Mouse (Mus musculus): ENCODE measurements at regions not wholly inside any gene's neighbourhood (a gene's known extent, or its start where the extent isn't known, plus 50 kb on each side); places are given as distances from the start of the nearest gene placed in this dataset.
A peak's percentile ranks its signal among the peaks of the same experiment; 100 is the strongest.

DNA sequence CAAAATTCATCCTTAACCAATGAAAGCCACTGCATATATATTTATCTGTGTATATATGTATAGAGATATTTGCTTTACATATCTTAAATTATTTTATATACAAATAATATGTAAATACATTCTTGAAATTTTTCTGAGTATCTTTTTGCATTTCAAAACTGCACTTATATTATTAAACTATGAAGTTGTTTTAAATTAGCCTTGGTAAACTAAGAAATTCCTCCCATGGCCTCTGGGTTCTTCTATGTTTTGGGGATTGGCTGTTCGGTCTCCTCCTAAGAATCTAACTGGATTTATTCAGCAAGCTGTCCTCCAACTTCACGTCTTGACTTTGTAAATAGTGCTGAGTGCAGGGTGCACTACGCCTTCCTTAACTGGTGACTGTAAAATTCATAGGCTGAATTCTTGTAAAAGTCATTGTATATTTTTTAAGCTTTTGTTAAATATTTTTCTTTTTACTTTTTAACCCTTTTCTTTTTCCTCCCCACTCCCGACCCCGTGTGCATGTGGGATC is 249.6 kb upstream of the Nfe2l3 start:
- no peak for DNase-seq (ENCODE audit: low spot score)

DNA sequence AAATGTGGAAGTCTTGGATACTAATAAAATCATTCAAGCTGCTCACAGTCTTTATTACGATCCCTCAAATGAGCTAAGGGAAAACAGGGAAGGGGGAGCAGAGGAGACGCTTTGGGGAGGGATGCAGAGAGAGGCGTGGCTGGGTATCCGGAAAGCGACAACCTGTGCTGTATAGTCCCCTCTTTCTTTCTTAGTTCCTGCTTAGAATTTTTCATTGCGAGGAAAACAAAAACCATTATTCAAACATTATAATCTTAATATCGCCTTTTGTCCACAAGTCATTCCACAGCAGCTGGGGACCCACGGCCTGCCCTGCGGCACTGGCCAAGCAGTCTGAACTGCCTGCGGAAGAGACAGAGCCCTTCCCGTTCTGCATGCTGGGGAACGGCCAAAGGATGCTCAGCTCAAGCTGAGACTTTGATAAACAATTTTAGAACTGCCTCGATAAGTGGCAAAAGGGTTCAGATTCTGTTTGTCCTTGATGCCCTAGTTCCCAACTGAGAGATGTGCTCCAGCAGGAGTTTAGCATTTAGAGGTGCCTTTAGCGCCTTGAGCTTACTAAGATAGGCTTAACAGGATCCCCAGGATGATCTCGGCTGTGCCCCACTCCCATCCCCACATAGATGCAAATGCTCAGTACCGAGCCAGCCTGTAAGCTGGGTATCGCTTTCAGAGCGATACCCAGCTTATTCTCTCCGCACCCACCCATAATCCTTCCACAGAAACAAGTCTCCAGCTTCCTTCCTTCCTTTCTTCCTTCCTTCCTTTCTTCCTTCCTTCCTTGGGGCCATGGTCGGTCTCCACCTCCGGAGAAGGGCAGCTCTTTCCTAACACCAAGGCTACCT is 248.7 kb upstream of the Nfe2l3 start:
- DNase-seq (ENCODE audit: low spot score) = no peak

DNA sequence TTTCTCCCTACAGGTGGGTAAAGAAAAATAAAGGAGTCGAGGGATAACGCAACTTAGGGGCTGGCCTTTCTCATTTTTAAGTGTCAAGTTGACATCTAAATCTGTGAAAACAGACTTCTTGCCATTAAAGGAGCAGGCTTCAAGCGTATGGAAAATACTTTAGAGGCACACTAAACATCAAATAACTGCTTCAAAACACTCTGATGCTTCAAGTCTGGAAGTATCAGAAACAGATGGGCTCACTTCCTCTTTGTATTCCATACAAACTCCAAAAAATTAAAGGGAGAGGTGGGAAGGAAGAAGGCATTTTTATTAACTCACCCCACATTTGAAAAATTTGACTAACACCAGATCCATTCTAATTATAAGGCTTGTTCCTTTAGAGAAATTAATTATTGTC is 248.0 kb upstream of the Nfe2l3 start:
- no peak for DNase-seq (ENCODE audit: low spot score)

DNA sequence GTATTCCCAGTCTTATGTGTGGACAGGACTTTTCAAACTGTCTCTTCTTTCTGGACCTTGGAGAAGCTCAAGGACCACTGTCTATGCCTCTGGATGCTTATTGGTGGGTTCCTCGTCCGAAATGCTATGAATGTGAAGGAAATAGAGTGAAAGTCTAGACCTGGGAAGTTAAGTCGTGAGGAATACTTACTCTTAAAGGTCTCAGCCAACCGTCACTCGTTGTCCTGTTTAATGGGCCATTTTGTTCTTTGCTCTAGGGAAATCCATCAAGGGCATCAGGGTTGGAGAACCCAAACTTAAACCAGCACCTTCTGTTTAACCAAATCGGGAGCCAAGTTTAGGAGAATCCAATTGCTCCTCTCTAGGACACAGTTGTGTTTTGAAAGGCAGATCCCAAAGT is 247.3 kb upstream of the Nfe2l3 start:
- DNase-seq (ENCODE audit: low spot score) = no peak

DNA sequence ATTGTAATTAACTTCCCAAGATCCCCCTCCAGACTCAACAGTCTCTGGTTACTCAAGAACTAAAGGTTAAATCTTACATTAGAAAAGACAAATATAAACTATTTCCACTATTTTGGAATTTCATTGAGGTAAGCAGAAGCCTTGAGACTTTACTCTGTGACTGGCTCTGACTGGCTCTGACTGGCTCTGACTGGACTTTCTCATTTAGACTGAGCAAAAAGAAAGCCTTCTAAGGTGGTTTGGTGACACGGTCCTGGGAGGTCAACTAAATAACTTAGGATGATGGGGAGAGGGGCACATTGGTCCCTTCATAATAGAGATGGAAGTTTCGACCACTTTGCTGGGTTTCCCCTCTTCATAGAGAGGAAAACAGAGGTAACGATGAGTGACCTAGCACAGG is 243.3 kb upstream of the Nfe2l3 start:
- no peak for DNase-seq (ENCODE audit: low spot score)

DNA sequence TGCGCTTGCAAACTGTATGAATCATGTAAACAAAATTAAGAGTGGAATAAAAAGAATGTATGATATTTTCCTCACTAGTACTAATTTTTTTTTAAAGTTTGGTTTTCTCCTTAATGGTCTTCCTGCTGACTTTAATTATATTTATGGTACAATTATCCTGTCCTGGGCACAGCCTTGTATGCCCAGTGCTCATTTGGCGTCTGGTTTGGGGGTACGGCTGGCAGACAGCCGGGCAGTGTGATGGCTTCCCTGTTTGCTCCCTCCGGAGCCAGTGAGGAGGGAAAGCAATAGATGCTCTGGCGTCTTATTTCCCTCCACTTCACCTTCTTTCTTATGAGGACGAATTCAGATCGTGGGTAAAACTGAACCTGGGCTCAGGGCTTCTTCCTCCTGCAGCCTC is 239.6 kb upstream of the Nfe2l3 start:
- DNase-seq (ENCODE audit: low spot score) = no peak

DNA sequence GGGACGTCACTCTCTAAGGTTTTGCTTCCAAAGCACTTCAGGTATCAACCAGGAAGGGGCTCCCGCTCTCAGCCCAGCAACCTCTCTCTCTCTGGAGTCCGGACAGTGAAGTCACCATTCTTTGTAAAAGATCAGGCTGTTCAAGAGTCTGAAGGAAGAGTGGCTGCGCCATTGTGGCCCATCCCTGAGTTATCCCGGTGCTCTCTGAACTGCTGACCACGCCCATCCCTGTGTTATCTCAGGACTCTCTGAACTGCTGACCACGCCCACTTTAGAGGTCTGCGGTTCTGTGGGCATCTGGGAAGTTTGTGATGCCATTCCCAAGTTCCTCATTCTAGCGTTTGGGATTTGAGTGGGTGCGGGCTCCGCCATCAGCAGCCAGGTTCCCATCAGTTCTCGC is 239.1 kb upstream of the Nfe2l3 start:
- no peak for DNase-seq (ENCODE audit: low spot score)

DNA sequence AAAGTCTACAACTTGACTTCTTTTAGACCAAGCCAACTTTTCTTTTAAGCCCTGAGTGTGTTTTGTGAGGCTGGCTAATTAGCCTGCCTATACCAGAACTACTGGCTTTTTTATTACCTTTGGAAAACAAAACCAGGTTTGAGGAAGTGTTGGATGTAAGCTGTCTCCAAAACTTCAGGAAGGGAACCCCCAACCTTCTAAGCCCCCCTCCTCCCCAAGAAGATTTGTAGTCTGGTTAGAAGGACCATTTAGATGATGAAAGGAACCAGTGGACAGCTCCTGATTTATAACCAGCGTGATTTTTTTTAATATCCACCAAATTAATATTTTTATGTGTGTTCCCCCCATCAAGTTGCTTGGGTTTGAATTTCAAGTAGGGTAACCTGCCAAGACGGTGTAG is 236.1 kb upstream of the Nfe2l3 start:
- no peak for DNase-seq (ENCODE audit: low spot score)

DNA sequence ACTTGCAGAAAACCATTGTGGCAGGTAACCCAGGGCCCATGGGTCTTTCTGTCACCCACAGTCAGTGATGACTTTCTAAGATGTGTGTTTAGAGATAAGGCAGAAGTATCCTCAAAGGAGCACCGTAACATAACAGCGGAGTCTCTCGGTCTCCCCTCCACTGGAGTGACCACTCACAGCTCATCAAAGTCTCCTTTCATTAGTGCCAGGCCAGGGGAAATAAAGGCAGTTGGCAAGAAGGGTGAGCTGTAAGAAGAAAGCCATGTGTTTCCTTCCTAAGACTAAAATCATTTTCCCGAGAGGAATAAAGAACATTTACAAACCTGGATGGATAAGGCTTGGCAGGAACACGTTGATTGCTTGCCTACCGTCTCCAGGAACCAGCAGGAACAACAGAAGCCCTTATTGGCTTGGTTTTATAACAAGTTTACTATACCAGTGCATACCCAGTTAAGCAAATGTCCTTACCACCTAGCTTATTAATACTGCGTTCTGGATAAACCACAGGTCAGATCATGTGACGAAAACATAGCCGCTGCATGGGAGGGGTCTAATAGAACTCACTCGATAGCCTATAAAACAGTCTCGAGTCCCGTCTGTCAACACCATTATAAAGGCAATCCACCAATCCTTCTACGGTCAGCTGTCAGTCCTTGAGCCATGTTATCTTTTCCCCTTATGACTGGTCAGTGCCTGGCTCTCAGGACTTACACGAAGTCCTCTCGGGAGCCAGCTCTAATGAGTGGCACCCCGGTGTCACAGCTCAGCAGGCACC is 235.3 kb upstream of the Nfe2l3 start:
- DNase-seq (ENCODE audit: low spot score) = no peak

DNA sequence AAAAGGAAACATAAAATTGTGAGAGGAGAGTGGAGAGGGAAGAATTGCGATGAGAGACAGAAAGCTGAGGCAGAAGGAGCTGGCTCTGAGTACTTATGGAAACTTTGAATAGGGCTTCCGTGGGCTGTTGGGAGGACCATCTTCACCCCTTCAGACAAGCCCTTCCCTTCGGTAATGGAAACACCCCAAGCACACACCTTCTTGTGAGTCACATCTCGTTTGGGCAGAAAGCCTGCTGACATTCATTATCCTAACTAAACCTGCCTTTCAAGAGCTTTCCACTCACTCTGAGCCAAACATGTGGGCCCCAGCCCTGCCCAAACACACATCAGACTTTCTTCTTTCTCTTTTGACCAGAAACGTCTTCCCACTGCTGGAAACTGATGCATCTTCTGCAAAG is 232.3 kb upstream of the Nfe2l3 start:
- no peak for DNase-seq (ENCODE audit: low spot score)

DNA sequence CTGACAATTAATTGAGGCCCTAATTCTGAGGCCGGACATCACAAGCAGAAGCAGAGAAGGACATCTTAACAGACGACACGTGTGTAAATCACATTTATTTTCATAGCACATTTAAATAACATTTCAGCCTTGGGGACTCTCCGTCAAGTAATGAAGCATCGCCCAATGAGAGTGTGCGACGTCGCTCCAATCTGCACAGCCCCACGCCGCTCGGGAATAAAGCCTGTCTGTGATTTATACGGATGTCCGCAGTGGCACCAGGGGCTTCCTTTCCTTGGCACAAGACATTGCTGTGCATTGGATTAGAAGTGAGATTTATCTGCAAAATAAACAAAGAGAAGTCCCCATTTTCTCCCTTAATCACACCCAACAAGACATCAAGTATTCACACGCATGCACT is 231.6 kb upstream of the Nfe2l3 start:
- DNase-seq (ENCODE audit: low spot score) = no peak

DNA sequence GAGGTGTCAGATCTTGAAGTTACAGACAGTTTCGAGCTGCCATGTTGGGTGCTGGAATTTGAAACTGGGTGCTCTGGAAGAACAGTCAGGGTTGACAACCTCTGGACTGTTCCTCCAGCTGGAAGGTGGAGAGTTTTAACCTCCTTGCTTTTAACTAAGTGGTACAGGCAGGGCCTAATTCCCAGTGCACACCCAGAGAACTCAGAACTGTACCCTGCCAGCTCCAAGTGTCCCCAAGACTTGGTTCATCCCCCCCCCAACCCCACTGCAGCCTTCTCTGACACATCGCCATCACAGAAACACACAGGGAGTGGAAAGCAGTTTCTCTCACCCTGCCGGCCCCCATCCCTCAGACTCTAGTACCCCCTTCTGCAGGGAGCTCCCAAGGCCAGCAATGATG is 228.2 kb upstream of the Nfe2l3 start:
- no peak for DNase-seq (ENCODE audit: low spot score)

DNA sequence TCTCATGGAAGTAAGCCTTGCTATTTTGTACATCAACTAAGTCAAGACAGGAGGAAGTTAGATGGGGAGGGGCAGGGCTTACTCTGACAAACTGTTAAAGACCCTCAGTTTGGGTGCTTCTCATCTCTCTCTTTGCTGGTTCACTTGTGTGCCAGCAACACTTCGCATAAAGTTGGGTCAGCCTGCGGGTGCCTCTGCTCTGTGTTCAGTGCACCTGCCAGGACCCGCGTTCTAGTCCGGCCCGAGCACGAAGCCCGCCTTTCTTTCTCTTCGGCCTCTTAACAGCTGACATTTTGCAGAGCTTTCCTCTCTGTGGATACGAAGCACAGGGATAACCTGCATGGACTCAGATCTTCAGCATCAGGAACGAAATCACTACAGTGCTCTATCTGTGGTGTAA is 227.1 kb upstream of the Nfe2l3 start:
- DNase-seq (ENCODE audit: low spot score) = no peak

DNA sequence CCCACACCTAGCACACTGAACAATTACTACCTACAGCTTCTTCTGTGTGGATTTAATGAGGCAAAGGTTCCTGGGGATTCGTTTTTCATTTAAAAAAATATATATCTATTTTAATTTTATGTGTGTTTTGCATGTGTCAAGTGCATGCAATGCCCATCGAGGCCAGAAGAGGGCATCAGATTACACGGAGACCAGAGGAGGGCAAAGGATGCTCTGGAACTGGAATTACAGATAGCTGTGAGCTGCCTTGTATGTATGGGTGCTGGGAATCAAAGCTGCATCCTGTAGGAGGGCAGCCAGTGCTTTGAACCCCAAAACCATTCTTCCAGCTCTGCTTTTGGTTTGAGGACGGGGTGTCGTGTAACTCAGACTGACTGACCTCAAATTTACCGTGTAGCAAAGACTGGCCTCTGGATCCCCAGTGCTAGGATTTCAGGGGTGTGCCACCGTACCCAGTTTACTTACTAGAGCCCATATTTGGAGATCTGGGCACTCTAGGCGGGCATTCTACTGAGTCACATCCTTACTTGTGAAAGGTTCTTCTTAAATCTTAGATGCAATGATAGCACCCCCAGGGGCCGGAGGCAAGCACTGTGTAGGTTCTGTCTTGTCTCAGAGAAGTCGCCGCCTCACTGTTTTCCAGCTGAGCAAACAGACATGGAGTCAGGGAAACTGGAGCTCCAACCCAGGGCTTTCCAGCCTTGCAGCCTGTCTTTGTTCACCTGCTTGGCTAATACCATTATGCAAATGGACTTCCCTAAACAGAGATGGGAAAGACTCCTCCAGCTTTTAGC is 225.6 kb upstream of the Nfe2l3 start:
- DNase-seq (ENCODE audit: low spot score) = peak; percentile 31

DNA sequence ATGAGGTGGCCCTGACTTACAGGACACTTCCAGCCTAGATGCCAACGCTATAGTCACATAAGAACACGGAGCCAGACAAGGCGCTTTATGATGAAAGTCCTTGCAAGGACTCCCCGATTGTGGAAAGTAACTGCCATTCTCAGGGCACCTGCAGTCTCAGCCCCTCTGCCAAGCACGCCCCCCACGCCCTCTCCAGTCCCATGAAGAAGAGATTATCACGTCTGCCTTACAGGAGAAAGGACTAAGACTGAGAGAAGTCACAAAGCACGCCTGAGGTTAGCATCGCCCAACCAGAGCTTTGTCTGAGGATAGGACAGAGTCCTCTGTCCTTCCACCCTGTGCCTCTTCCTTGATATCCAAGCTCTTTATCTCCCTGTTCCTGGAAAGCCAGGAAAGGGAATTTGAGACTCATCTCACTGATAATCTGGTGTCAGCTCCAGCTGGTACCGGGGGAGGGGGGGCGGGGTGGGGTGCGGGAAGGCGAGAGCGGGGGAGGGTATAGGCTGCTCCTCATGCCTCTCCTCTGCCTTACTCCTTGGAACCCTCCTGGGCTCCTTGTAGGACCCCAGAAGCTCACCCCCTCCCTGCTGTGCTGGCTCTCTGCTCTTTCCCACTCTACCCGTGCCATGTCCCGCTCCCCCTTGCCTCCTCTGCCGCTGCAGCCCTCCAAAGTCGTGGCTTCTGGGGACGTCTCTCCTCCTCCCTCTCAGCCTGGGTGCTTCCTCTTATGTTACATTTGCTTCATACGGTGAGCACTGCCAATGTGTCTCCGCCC is 224.7 kb upstream of the Nfe2l3 start:
- DNase-seq (ENCODE audit: low spot score) = peak; percentile 38

DNA sequence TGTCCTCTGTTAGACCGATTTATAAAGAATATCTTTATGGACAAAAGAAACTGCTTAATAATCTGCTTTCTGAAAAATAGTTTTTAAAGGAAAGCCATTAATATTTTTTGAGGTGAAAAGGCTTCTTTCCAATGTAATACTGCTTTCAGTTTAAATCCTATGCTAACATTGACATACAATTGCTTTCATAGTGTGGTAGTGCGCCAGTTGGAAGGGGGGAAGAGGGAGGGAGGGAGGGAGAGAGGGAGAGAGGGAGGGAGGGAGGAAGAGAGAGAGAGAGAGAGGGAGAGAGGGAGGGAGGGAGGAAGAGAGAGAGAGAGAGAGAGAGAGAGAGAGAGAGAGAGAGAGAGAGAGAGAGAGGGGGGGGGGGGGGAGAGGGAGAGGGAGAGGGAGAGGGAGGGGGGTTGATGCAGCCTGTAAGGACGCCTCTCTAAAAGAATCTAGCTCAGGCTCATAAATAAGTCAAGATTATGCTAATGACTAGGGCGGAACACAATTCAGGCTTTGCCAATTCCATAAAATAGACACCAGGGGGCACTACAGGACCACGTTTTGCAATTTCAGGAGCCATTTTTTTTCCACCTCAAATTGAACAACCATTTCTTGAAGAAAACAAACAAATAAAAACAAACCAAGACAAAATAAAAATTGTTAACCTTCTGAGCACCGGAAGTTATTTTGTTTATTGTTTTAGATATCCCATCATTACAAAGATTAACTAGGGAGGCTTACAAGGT is 223.6 kb upstream of the Nfe2l3 start:
- peak; percentile 62 for DNase-seq (ENCODE audit: low spot score)

DNA sequence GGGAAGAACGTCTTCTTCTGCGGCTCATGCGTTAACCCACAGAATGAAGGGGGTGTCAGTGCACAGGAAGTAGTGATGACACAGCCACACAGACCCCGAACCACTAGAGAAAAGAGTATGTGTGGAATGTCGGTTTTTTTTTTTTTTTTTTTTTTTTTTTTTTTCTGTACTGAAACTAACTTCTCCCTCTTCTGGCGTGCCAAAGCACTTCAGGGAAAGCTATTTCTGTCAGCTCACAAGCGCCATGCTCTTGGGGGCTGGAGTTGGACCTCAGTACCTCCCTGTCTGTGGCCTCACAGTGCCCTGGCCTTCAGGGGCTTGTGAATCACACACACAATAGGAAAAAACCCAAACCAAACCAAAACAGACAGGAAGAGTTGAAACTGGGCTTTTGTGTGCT is 221.1 kb upstream of the Nfe2l3 start:
- no peak for DNase-seq (ENCODE audit: low spot score)

DNA sequence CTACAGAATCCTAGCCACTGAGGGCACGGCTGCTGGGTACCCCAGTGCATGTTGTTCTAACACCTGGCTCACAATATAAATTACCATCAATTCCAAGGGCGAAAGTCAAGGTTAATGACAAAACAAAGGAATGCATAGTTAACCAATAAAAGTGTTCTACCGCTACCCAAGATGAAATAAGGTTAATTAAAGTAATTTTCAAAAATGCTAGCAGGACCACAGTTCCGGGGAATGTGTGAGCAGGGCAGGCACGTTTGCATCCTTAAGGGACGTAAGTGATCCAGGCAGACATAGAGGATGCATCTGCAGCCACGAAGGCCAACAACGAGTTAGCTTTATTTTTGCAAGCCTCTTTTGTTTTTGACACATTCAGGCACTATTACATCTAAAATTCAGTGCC is 220.3 kb upstream of the Nfe2l3 start:
- DNase-seq (ENCODE audit: low spot score) = no peak

DNA sequence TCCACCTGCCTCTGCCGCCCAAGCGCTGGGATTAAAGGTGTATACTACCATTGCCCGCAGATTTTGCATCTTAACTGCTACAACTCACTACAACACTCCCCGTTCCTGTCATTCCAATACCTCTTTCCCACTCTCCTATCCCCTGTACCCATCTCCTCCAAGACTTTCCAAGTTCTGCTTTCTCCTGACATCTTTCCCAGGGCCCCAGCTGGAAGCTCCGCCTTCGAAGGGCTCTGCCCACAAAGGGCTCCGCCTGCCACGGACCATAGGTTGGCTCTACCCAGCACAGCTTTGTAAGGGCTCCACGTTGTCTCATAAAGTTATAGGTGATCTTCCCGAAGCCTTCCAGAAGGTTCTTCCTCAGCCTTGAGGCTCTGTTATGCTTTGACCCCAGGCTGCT is 217.1 kb upstream of the Nfe2l3 start:
- no peak for DNase-seq (ENCODE audit: low spot score)

DNA sequence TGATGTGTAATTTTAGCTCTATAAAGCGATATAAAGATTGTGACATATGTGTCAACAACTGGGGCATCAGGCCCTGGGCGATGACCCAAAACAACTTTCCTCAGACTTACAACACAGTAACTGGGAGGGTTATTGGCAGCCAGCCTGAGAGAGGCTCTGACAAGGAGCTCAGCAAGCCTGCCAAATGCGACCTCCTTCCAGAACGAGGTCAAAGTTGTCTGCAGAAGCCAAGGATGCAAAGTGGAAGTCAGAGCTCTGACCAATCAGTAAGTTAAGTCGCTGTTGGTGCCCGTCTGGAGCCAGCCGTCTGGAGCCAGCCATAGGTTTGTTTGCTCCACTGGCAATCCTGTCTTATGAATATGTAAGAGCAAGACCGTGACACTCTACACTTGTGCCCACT is 216.0 kb upstream of the Nfe2l3 start:
- DNase-seq (ENCODE audit: low spot score) = no peak

DNA sequence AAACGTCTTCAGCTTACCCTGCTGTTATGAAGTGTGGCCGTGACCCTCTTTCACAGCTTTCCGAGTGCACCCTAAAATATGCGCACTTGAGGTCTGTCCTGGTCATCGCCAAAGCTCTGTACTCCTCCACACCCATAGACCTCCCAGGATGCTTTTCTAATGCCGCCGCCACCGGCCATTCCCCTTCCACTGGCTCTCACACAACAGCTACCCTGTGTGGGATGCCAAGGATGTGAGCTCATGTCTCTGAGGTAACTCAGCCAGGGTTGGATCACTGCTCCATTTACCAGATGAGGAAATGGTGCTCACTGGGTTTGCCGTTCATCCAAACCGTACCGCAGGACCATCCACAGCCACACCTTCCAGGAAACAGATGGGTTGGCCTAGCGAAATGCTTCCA is 212.8 kb upstream of the Nfe2l3 start:
- no peak for DNase-seq (ENCODE audit: low spot score)

Data from yolk sac, embryonic 10.5 days (tissue).